Mouse (Mus musculus): ENCODE measurements around the gene Trp63. TPM values are rescaled to one million over a fixed set of nuclear protein-coding genes. Genes with fewer than 3 reads are reported as not detected.
"Not testable (repeated sequence)": the region's sequence is repeated elsewhere in the genome, so short reads cannot be mapped to it uniquely, and the experiment has no call there.

Trp63 gene
- under 1 TPM; 0.69 to 0.75 TPM for total RNA-seq (2021)

- DNase-seq (ENCODE audit: low spot score in 2 of 2), result no peak
- intact Hi-C loops (cut with DNase I), result loop anchor here (5.0 kb wide), 1 partner anchor 96 kb away; no protein-coding TSS in a partner anchor
Observed at GRCm38 (mm10) chr16:25683531-25684248, at the start of gene Trp63. Gene Trp63, plus strand, starts transcription at chr16:25683763.

- DNase-seq (ENCODE audit: low spot score in 2 of 2); intact Hi-C loops (cut with DNase I): not testable (repeated sequence)
Observed at GRCm38 (mm10) chr16:25644716-25645115, 38.8 kb upstream of the Trp63 start.

- intact Hi-C loops (cut with DNase I), result no loop called here
Observed at GRCm38 (mm10) chr16:25660510-25661235, 22.9 kb upstream of the Trp63 start.

GRCm38 (mm10) chr16:25663116-25663515 lies 20.4 kb upstream of the Trp63 start:
- DNase-seq (ENCODE audit: low spot score in 2 of 2), result no peak
- intact Hi-C loops (cut with DNase I), result no loop called here

More at GRCm38 (mm10) chr16:25660510-25661235, 22.9 kb upstream of the Trp63 start:
- no peak for DNase-seq (ENCODE audit: low spot score in 2 of 2)

- intact Hi-C loops (cut with DNase I), result no loop called here
- DNase-seq (ENCODE audit: low spot score in 2 of 2), result no peak
Observed at GRCm38 (mm10) chr16:25673861-25674440, 9.6 kb upstream of the Trp63 start.

GRCm38 (mm10) chr16:25680369-25680768 lies 3.2 kb upstream of the Trp63 start:
- peak in 1 of 2 experiments; percentile 31 for DNase-seq (ENCODE audit: low spot score in 2 of 2)
- intact Hi-C loops (cut with DNase I), result loop anchor here (5.0 kb wide), 1 partner anchor 93 kb away; no protein-coding TSS in a partner anchor

- DNase-seq (ENCODE audit: low spot score in 2 of 2), result no peak
- intact Hi-C loops (cut with DNase I), result loop anchor here (5.0 kb wide), 1 partner anchor 95 kb away; no protein-coding TSS in a partner anchor
Observed at GRCm38 (mm10) chr16:25682533-25682932, 1.0 kb upstream of the Trp63 start.

- intact Hi-C loops (cut with DNase I), result loop anchor here (5.0 kb wide), 1 partner anchor 97 kb away; no protein-coding TSS in a partner anchor
- no peak for DNase-seq (ENCODE audit: low spot score in 2 of 2)
Observed at GRCm38 (mm10) chr16:25684572-25684971, 1.0 kb downstream of the Trp63 start.

GRCm38 (mm10) chr16:25690612-25691011 lies 7.0 kb downstream of the Trp63 start:
- no peak for DNase-seq (ENCODE audit: low spot score in 2 of 2)
- intact Hi-C loops (cut with DNase I), result no loop called here

- intact Hi-C loops (cut with DNase I), result no loop called here
- DNase-seq (ENCODE audit: low spot score in 2 of 2), result no peak
Observed at GRCm38 (mm10) chr16:25701252-25701651, 17.7 kb downstream of the Trp63 start.

GRCm38 (mm10) chr16:25706260-25706659 lies 22.7 kb downstream of the Trp63 start:
- intact Hi-C loops (cut with DNase I), result no loop called here
- DNase-seq (ENCODE audit: low spot score in 2 of 2), result no peak

GRCm38 (mm10) chr16:25715790-25716189 lies 32.2 kb downstream of the Trp63 start:
- intact Hi-C loops (cut with DNase I), result no loop called here
- no peak for DNase-seq (ENCODE audit: low spot score in 2 of 2)

GRCm38 (mm10) chr16:25723131-25723530 lies 39.6 kb downstream of the Trp63 start:
- intact Hi-C loops (cut with DNase I), result no loop called here
- DNase-seq (ENCODE audit: low spot score in 2 of 2), result no peak

GRCm38 (mm10) chr16:25727001-25727400 lies 43.4 kb downstream of the Trp63 start:
- intact Hi-C loops (cut with DNase I), result no loop called here
- no peak for DNase-seq (ENCODE audit: low spot score in 2 of 2)

- DNase-seq (ENCODE audit: low spot score in 2 of 2), result no peak
- intact Hi-C loops (cut with DNase I), result no loop called here
Observed at GRCm38 (mm10) chr16:25727957-25728506, 44.5 kb downstream of the Trp63 start.

- DNase-seq (ENCODE audit: low spot score in 2 of 2), result no peak
- intact Hi-C loops (cut with DNase I), result no loop called here
Observed at GRCm38 (mm10) chr16:25736912-25737311, 53.3 kb downstream of the Trp63 start.

- intact Hi-C loops (cut with DNase I), result no loop called here
- no peak for DNase-seq (ENCODE audit: low spot score in 2 of 2)
Observed at GRCm38 (mm10) chr16:25737623-25738050, 54.1 kb downstream of the Trp63 start.

- no peak for DNase-seq (ENCODE audit: low spot score in 2 of 2)
- intact Hi-C loops (cut with DNase I), result no loop called here
Observed at GRCm38 (mm10) chr16:25746807-25747206, 63.2 kb downstream of the Trp63 start.

- intact Hi-C loops (cut with DNase I), result no loop called here
Observed at GRCm38 (mm10) chr16:25751866-25752265, 68.3 kb downstream of the Trp63 start.

GRCm38 (mm10) chr16:25758108-25758507 lies 74.5 kb downstream of the Trp63 start:
- DNase-seq (ENCODE audit: low spot score in 2 of 2), result no peak
- intact Hi-C loops (cut with DNase I), result no loop called here

More at GRCm38 (mm10) chr16:25751866-25752265, 68.3 kb downstream of the Trp63 start:
- DNase-seq (ENCODE audit: low spot score in 2 of 2), result no peak
